Mouse (Mus musculus) adrenal gland, adult (tissue): ENCODE measurements around the gene Sdhaf4.
"Not testable (repeated sequence)": the region's sequence is repeated elsewhere in the genome, so short reads cannot be mapped to it uniquely, and the experiment has no call there.

Source experiments
- DNase-seq, 2 experiments: peaks; one replicate each; pipeline ENCODE4 v3.0.0; 2022 to 2023; ENCODE audit warnings: low spot score in 1 of 2; ENCODE audit not compliant: inconsistent age in 2 of 2

Gene Sdhaf4

GRCm38 (mm10) chr1:24005070-24005804 lies at the start of gene Sdhaf4:
Gene Sdhaf4, minus strand, starts transcription at chr1:24005656.
- DNase-seq, result peak; percentile 93 to 98

- DNase-seq, result no peak
Observed at GRCm38 (mm10) chr1:24046730-24047510, 41.5 kb upstream of the Sdhaf4 start.

- DNase-seq, result no peak
Observed at GRCm38 (mm10) chr1:24045627-24046026, 40.2 kb upstream of the Sdhaf4 start.

GRCm38 (mm10) chr1:24043007-24043406 lies 37.6 kb upstream of the Sdhaf4 start:
- DNase-seq, result no peak

- DNase-seq, result no peak
Observed at GRCm38 (mm10) chr1:24033759-24034423, 28.4 kb upstream of the Sdhaf4 start.

GRCm38 (mm10) chr1:24010821-24011220 lies 5.4 kb upstream of the Sdhaf4 start:
- DNase-seq, result no peak

- DNase-seq, result peak in 1 of 2 experiments; percentile 30
Observed at GRCm38 (mm10) chr1:24010016-24010415, 4.6 kb upstream of the Sdhaf4 start.

GRCm38 (mm10) chr1:24007621-24008020 lies 2.2 kb upstream of the Sdhaf4 start:
- no peak for DNase-seq

GRCm38 (mm10) chr1:23999318-23999717 lies 6.1 kb downstream of the Sdhaf4 start:
- DNase-seq, result no peak

- DNase-seq, result no peak
Observed at GRCm38 (mm10) chr1:23998866-23999265, 6.6 kb downstream of the Sdhaf4 start.

GRCm38 (mm10) chr1:23998120-23998810 lies 7.2 kb downstream of the Sdhaf4 start:
- no peak for DNase-seq

GRCm38 (mm10) chr1:23997493-23997892 lies 8.0 kb downstream of the Sdhaf4 start:
- DNase-seq, result no peak

GRCm38 (mm10) chr1:23995420-23995819 lies 10.0 kb downstream of the Sdhaf4 start:
- DNase-seq, result no peak

GRCm38 (mm10) chr1:23983118-23983517 lies 22.3 kb downstream of the Sdhaf4 start:
- DNase-seq, result no peak

- DNase-seq, result no peak
Observed at GRCm38 (mm10) chr1:23978281-23978680, 27.2 kb downstream of the Sdhaf4 start.

GRCm38 (mm10) chr1:23971159-23971558 lies 34.3 kb downstream of the Sdhaf4 start:
- DNase-seq, result not testable (repeated sequence)

GRCm38 (mm10) chr1:23968027-23968725 lies 37.3 kb downstream of the Sdhaf4 start:
- DNase-seq, result no peak

GRCm38 (mm10) chr1:23966226-23966625 lies 39.2 kb downstream of the Sdhaf4 start:
- DNase-seq, result no peak

GRCm38 (mm10) chr1:23959415-23959732 lies 46.1 kb downstream of the Sdhaf4 start:
- DNase-seq, result no peak

GRCm38 (mm10) chr1:23958668-23959414 lies 46.6 kb downstream of the Sdhaf4 start:
- DNase-seq, result no peak
